Mouse (Mus musculus) layer of hippocampus, adult 2 months (tissue): ENCODE results near the gene Etfbkmt. TPM values are rescaled to one million over a fixed set of nuclear protein-coding genes. Genes with fewer than 3 reads are reported as not detected.
A peak's percentile ranks its signal among the peaks of the same experiment; 100 is the strongest.
"Not testable (repeated sequence)": the region's sequence is repeated elsewhere in the genome, so short reads cannot be mapped to it uniquely, and the experiment has no call there.

ENCODE experiments used
- DNase-seq, 2 experiments: peaks; one replicate each; pipeline ENCODE4 v3.0.0; 2022; ENCODE audit warnings: low spot score in 2 of 2
- H3K27ac ChIP-seq: fragments of 200-600 bp; 2 replicates; pipeline ENCODE4 v1.8.1; 2022
- H3K4me3 ChIP-seq: fragments of 200-600 bp; 2 replicates; pipeline ENCODE4 v1.8.1; 2022; ENCODE audit warnings: mild to moderate bottlenecking
- CTCF ChIP-seq: fragments of 200-600 bp; conservative IDR thresholded peaks from 2 replicates; pipeline ENCODE4 v1.8.1; 2022; ENCODE audit warnings: antibody characterized with exemption, mild to moderate bottlenecking, moderate library complexity
- total RNA-seq, 2 experiments: library from RNA; stranded (reverse); gene quantifications; 2 replicates each; pipeline ENCODE4 v1.2.3; 2021

Gene Etfbkmt
- total RNA-seq, 2 experiments from 2014 or later, result 2.8 to 2.9 TPM

GRCm38 (mm10) chr6:149173831-149174625 is 34.4 kb downstream of the Etfbkmt start:
- no peak overlapping the region for H3K4me3 ChIP-seq
- no peak for TF ChIP-seq CTCF
- no peak for DNase-seq

GRCm38 (mm10) chr6:149174932-149175570 is 35.4 kb downstream of the Etfbkmt start:
- Histone ChIP-seq H3K4me3 (no peak overlapping the region), H3K27ac (no peak overlapping the region)
- no peak for TF ChIP-seq CTCF
- DNase-seq, result no peak

More at GRCm38 (mm10) chr6:149173831-149174625, 34.4 kb downstream of the Etfbkmt start:
- H3K27ac ChIP-seq, result no peak overlapping the region

GRCm38 (mm10) chr6:149179064-149179463 is 39.4 kb downstream of the Etfbkmt start:
- Histone ChIP-seq H3K27ac (no peak overlapping the region), H3K4me3 (no peak overlapping the region)
- TF ChIP-seq CTCF, result no peak
- no peak for DNase-seq

DNA sequence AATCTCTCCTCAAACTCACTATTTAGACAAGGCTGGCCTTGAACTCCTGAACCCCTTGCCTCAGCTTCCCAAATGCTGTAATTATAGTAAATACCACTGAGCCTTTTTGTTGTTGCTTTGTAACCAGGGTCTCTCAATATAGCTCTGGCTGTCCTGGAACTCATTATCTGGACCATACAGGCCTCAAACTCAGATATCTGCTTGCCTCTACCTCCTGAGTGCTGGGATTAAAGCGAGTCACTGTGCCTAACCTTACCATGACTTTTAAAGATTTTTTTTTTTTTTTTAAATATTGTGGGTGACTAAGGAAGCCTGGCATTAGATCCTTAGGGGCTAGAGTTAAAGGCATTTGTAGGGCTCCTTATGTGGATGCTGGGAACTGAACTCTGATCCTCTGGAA is 44.4 kb downstream of the Etfbkmt start:
- TF ChIP-seq CTCF, result no peak
- DNase-seq, result no peak
- H3K27ac ChIP-seq, result no peak overlapping the region
- no peak overlapping the region for H3K4me3 ChIP-seq

DNA sequence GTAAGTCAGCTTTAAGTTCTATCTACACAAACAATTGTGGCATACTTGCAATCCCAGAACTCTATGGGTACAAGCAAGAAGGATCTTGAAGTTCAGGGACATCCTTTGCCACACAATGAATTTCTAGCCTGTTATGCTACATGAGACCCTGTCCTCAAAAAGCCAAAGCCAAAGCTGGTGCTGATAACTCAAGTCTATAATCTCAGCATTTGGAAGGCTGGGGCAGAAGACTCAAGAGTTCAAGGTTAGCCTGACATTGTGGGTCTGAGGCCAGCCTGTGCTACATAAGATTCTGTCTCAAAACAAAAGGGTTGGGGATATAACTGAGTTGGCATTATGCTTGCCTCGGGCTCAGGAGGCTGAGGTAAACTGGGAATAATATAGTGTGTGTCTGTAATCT is 47.7 kb downstream of the Etfbkmt start:
- Histone ChIP-seq H3K4me3 (peak overlapping the region; percentile 73), H3K27ac (no peak overlapping the region)
- TF ChIP-seq CTCF, result no peak
- DNase-seq, result no peak

- Histone ChIP-seq H3K27ac (peak within 1 kb of the TSS; percentile 91), H3K4me3 (peak within 1 kb of the TSS; percentile 73)
- peak; percentile 93 to 96 for DNase-seq
- no peak; the same call in 1 of the 2 replicates for TF ChIP-seq CTCF
Observed at GRCm38 (mm10) chr6:149188041-149188924, 48.6 kb downstream of the Etfbkmt start, which contains the start of gene Amn1. TSS of gene Amn1 (minus strand) at chr6:149188712.

DNA sequence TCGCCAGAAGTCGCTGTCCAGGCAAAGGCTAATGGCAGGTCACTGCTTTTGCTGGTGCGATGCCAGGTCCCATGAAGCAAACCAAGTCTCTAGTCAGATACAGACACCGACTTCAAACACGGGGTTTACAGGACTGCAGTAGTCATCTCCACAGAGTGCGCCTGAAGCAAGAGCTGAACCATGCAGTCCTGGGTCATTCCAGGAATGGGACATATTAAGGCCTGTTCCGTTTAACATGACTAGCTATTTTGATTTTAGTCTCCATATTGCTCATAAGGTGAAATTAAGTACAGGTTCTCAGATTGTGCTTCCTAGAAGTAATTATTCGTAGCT is 49.2 kb downstream of the Etfbkmt start:
- Histone ChIP-seq H3K27ac (peak overlapping the region; percentile 91), H3K4me3 (peak overlapping the region; percentile 73)
- no peak for TF ChIP-seq CTCF
- DNase-seq, result no peak

GRCm38 (mm10) chr6:149189340-149189922 is 49.8 kb downstream of the Etfbkmt start:
- no peak for TF ChIP-seq CTCF
- H3K27ac ChIP-seq, result peak overlapping the region; percentile 91; the same call in 1 of the 2 replicates
- DNase-seq, result no peak
- H3K4me3 ChIP-seq, result no peak overlapping the region

- H3K4me3 ChIP-seq, H3K27ac ChIP-seq, DNase-seq: not testable (repeated sequence)
Observed at GRCm38 (mm10) chr6:149191951-149192350, 52.3 kb downstream of the Etfbkmt start.

DNA sequence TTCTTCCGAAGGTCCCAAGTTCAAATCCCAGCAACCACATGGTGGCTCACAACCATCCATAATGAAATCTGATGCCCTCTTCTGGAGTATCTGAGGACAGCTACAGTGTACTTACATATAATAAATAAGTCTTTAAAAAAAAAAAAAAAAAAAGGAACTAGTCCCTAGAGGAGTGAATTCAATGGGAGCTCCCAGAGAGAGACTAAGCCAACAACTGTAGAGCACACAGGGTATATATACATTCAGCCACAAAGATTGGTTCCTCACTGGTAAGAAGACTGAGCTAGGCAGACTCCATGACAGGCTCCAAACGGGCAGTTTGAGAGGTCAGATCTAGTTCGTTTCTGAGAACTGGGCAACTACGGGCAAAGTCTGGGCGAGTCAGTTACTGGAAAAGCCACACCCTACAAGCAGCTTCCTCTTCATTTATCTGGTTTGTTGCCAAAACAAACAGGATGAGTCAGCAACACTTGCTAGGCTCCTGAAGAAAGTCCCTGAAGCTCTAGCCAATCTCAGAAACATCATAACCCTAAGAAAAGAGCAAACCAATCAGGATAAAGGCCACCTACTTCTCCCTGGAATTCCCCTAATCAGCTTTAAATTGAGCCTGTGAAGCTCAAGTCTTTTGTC is 53.7 kb downstream of the Etfbkmt start:
- DNase-seq, result no peak
- no peak for TF ChIP-seq CTCF
- Histone ChIP-seq H3K27ac (no peak overlapping the region), H3K4me3 (no peak overlapping the region)

GRCm38 (mm10) chr6:149197116-149197515 is 57.5 kb downstream of the Etfbkmt start:
- no peak overlapping the region for H3K27ac ChIP-seq
- TF ChIP-seq CTCF, result no peak

DNA sequence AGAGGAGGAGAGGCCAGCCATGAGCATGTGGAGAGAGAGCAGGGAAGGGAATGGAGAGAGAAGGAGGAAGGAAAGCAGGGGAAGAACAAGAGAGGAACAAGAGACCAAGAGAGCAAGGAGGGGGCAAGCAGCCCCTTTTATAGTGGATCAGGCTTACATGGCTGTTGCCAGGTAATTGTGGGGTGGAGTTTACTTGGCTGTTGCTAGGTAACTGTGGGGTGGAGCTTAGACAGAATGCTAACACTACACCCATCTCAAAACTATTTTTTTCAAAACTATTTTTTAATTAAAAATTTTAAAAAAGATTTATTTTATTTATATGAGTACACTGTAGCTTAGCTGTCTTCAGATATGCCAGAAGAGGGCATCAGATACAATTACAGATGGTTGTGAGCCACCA is 58.9 kb downstream of the Etfbkmt start:
- Histone ChIP-seq H3K4me3 (no peak overlapping the region), H3K27ac (no peak overlapping the region)
- no peak for DNase-seq
- no peak for TF ChIP-seq CTCF

More at GRCm38 (mm10) chr6:149197116-149197515, 57.5 kb downstream of the Etfbkmt start:
- no peak overlapping the region for H3K4me3 ChIP-seq
- DNase-seq, result no peak

Other genes starting within 250 kb of the Etfbkmt start
- gene Caprin2, start 243.6 kb upstream of the Etfbkmt start, total RNA-seq, result 10 to 100 TPM in 1 of 2 experiments, 1 to 10 TPM in 1; 8.3 to 10.7 TPM
- gene Sinhcaf, start 193.4 kb upstream of the Etfbkmt start, total RNA-seq, result 1 to 10 TPM; 2.8 to 3.3 TPM
- 10 to 100 TPM; 43.9 to 49.9 TPM for gene Dennd5b, start 38.2 kb upstream of the Etfbkmt start, total RNA-seq
- not detected for gene Gm10203, start 9.7 kb upstream of the Etfbkmt start, total RNA-seq
- 10 to 100 TPM; 30.9 to 31.6 TPM for gene Amn1, start 48.9 kb downstream of the Etfbkmt start, total RNA-seq
- gene Resf1, start 169.6 kb downstream of the Etfbkmt start, total RNA-seq, result 10 to 100 TPM; 19.2 to 21.2 TPM